Mouse (Mus musculus) heart, postnatal 0 days (tissue): ENCODE results near the gene Tmem56. TPM values are rescaled to one million over a fixed set of nuclear protein-coding genes. Genes with fewer than 3 reads are reported as not detected.

ENCODE experiments used
- ATAC-seq: fragments of 200-750 bp; cut with Nextera tagmentation; 2 replicates; pipeline ENCODE4 v1.8.0; 2017; ENCODE audit warnings: low read depth, moderate number of reproducible peaks, moderate library complexity; ENCODE audit not compliant: insufficient read depth
- DNase-seq: peaks from one replicate; pipeline ENCODE4 v3.0.0-alpha.2; 2016; ENCODE audit warnings: low spot score
- H3K27ac ChIP-seq: fragments of 300-500 bp; sonication (generic); 2 replicates; pipeline ENCODE4 v1.5.1; 2014; ENCODE audit warnings: low read depth, mild to moderate bottlenecking
- H3K27me3 ChIP-seq: fragments of 300-500 bp; sonication (generic); 2 replicates; pipeline ENCODE4 v1.6.1; 2014; ENCODE audit warnings: low read length, mixed read lengths; ENCODE audit not compliant: control insufficient read depth, insufficient read depth
- H3K36me3 ChIP-seq: fragments of 300-500 bp; sonication (generic); replicated peaks from 2 replicates; pipeline ENCODE4 v1.6.1; 2014; ENCODE audit warnings: low read length, mixed read lengths; ENCODE audit not compliant: control insufficient read depth, insufficient read depth
- H3K4me1 ChIP-seq: fragments of 300-500 bp; sonication (generic); 2 replicates; pipeline ENCODE4 v1.6.1; 2014; ENCODE audit warnings: antibody characterized with exemption; ENCODE audit not compliant: control insufficient read depth, insufficient read depth
- H3K4me2 ChIP-seq: fragments of 300-500 bp; sonication (generic); 2 replicates; pipeline ENCODE4 v1.6.1; 2014; ENCODE audit warnings: low read depth, mild to moderate bottlenecking, low read length, moderate library complexity
- H3K4me3 ChIP-seq: fragments of 300-500 bp; sonication (generic); 2 replicates; pipeline ENCODE4 v1.5.1; 2014; ENCODE audit warnings: low read depth, low read length
- H3K9ac ChIP-seq: fragments of 300-500 bp; sonication (generic); replicated peaks from 2 replicates; pipeline ENCODE4 v1.6.1; 2014; ENCODE audit warnings: low read depth, low read length, mixed read lengths
- H3K9me3 ChIP-seq: fragments of 300-500 bp; sonication (generic); replicated peaks from 2 replicates; pipeline ENCODE4 v1.6.1; 2016; ENCODE audit warnings: low read length; ENCODE audit not compliant: control insufficient read depth
- CTCF ChIP-seq: IDR thresholded peaks from 2 replicates; pipeline ENCODE4 v1.5.1; 2016; ENCODE audit warnings: antibody characterized with exemption, control low read depth, low read depth
- EP300 ChIP-seq: IDR thresholded peaks from 2 replicates; pipeline ENCODE4 v1.6.1; 2016; ENCODE audit warnings: antibody characterized with exemption, low read depth
- WGBS: fragments of 180-500 bp; shearing (Covaris S2); extraction: QIAGEN DNeasy Blood & Tissue Kit; methylation state at CpG from one replicate; pipeline ENCODE4 v1.1.7; 2014; 5-methylcytosine and 5-hydroxymethylcytosine counted together
- polyA plus RNA-seq: library from polyadenylated mRNA; unstranded; fragments of >200 nt; fragmentation: Nextera tagmentation; extraction: Ambion mirVana; gene quantifications from 2 replicates; pipeline ENCODE4 v1.2.1, GENCODE M21; 2015
- total RNA-seq: library from RNA; depleted of rRNA; stranded (reverse); fragments of >200 nt; gene quantifications from 2 replicates; pipeline ENCODE4 v1.2.3, GENCODE M21; 2014; ENCODE audit warnings: low replicate concordance

Tmem56 gene
- total and polyA plus RNA-seq, 2 experiments from 2014 or later: 0.36 to 4.4 TPM

DNA sequence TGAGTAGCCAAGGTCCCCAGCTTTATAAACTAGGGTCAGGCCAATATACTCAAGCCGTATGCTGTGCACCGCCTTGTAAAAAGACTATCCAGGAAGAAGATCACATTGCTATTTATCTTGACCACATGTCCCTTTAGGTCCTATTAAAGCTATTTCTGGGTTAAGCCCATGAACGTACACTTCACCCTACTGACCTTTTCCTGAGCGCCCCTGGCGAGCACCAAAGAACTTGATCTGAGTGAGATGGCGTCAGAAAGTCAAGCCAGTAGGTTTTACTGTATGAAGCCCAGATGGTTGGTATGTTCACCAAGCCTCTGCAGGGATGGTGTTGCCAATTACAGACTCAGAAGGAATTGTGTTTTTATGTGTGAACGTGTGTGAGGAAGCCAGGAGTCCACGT lies 26.8 kb downstream of the Tmem56 start:
- H3K4me3 ChIP-seq: no peak overlapping the region
- no peak overlapping the region for H3K9ac ChIP-seq
- H3K27me3 ChIP-seq: peaks cover 14% of the 10 kb centered on the region; the same call in 1 of the 2 replicates
- no peak overlapping the region for H3K4me2 ChIP-seq
- ATAC-seq (no peak), DNase-seq (no peak)
- WGBS: 84% methylated on average over 8 of the region's 8 CpGs
- no peak for TF ChIP-seq CTCF
- TF ChIP-seq EP300: no peak
- H3K9me3 ChIP-seq: no peaks in the 10 kb centered on the region
- no peak overlapping the region for H3K27ac ChIP-seq
- H3K36me3 ChIP-seq: no peaks in the 10 kb centered on the region
- no peaks in the 10 kb centered on the region for H3K4me1 ChIP-seq

DNA sequence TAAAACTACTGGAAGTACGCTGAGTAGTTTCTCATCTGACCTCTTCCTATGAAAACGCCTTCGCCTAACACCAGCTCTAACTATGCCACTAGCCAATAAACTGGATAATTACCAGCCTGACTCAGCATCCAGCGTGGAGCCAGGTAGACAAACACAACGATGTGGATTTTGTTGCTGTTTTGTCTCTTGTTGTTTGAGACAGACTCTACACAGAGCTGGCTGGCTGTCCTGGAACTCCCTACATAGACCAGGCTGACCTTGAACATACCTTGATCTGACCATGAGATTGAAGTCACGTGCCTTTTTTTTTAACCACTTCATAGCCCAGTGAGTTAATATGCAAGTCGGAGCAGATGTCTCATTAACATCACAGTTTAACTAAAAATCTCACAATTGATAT lies 27.4 kb downstream of the Tmem56 start:
- H3K9ac ChIP-seq: no peak overlapping the region
- DNase-seq (no peak), ATAC-seq (no peak)
- no peaks in the 10 kb centered on the region for H3K36me3 ChIP-seq
- H3K27me3 ChIP-seq: peaks cover 7% of the 10 kb centered on the region; the same call in 1 of the 2 replicates
- no peak overlapping the region for H3K27ac ChIP-seq
- TF ChIP-seq EP300 (no peak), CTCF (no peak)
- no peaks in the 10 kb centered on the region for H3K9me3 ChIP-seq
- H3K4me3 ChIP-seq: no peak overlapping the region
- no peaks in the 10 kb centered on the region for H3K4me1 ChIP-seq
- WGBS: 84% methylated on average over 7 of the region's 7 CpGs
- H3K4me2 ChIP-seq: no peak overlapping the region

DNA sequence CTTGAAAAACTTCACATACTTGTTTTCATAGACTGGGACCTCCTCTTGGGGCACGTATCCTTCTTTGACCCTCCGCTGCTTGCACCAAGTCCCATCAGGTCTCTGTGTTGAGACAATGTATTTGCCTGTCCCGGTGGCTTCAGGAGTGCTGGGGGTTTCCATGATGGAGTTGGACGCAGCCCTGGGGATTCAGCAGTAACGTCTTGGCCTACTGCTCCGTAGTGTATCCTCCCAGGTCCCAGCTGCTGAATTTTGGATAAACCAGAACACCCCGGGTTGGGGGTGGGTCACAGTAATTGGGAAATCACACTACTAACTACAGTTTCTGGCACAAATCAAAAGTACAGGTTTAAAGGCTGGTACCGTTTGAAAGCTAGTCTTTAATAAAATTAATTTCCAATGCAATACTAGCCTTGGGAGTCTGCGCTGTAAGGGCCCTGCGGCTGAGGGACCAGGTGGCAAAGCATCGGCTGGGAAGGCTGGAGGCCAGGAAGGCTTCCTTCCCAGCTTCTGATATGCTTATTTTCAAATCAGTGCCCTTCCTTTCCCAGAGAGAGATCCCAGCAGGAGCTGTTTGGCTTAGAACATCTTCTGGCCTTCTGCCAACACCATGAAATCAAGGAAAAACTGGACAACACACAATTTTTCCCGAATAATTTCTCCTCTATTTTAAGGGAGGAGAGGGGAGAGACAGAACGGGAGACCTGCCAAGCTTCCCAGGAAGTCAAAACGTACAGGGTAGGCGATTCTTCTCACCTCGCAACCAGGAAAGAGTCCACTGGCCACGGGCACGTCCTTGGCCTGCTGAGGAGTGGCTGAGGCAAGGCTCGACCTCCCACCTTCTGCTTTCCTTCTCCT lies 32.1 kb downstream of the Tmem56 start:
- Histone ChIP-seq H3K27ac (no peak overlapping the region), H3K4me3 (no peak overlapping the region), H3K4me2 (no peak overlapping the region), H3K9ac (no peak overlapping the region), H3K9me3 (no peaks in the 10 kb centered on the region), H3K27me3 (no peaks in the 10 kb centered on the region), H3K4me1 (no peaks in the 10 kb centered on the region), H3K36me3 (no peaks in the 10 kb centered on the region)
- ATAC-seq (no peak), DNase-seq (no peak)
- WGBS: 65% methylated on average over 19 of the region's 19 CpGs
- TF ChIP-seq CTCF (no peak), EP300 (no peak)

DNA sequence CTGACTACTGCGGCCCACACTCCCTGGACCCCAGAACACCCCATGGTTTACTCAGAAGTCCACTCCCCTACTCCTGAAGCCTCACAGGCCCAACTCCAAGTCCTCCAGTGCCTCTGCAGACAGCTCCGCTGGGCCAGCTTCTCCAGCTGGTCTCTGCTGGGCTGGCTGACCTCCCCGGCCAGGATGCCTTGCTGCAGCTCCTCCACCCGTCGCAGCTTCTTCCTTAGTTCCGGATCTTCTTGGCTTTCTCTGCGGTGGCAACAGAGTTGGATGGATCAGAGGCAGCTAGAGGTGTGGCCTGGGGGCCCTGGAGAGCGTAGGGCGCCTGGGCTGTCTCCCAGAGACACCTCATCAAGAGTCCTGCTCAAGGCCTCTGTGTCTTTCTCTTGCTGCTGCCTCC lies 32.9 kb downstream of the Tmem56 start:
- Histone ChIP-seq H3K9me3 (no peaks in the 10 kb centered on the region), H3K4me2 (no peak overlapping the region), H3K36me3 (no peaks in the 10 kb centered on the region), H3K4me3 (no peak overlapping the region), H3K27ac (no peak overlapping the region), H3K4me1 (no peaks in the 10 kb centered on the region), H3K27me3 (no peaks in the 10 kb centered on the region), H3K9ac (no peak overlapping the region)
- ATAC-seq (no peak), DNase-seq (no peak)
- no peak for TF ChIP-seq CTCF
- TF ChIP-seq EP300: no peak
- 77% methylated on average over 9 of the region's 9 CpGs for WGBS

DNA sequence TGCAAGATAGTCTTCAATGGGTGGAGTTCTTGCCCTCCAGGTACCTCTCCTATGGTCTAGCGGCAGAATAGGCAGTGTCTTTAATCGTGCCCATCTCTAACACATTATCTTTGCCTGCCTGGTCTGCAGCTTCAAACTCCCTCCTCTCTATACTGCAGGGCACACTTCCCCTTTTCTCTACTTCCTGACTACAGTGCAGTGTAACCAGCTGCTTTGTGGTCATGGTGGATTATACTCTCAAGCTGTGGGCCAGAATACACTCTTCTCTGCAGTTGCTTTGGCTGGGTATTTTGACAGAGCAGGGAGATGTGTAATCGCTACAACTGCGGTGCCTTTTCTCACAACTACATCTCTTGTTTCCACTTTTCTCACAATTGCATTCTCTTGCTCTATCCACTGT lies 40.0 kb downstream of the Tmem56 start:
- Histone ChIP-seq H3K27me3 (no peaks in the 10 kb centered on the region), H3K36me3 (no peaks in the 10 kb centered on the region), H3K27ac (no peak overlapping the region), H3K4me3 (no peak overlapping the region), H3K9ac (no peak overlapping the region), H3K9me3 (no peaks in the 10 kb centered on the region), H3K4me2 (no peak overlapping the region), H3K4me1 (no peaks in the 10 kb centered on the region)
- WGBS: 82% methylated on average over 4 of the region's 4 CpGs
- DNase-seq (no peak), ATAC-seq (no peak)
- TF ChIP-seq CTCF (no peak), EP300 (no peak)
